Mouse (Mus musculus) testis, adult 2 months (tissue): Measurements from ENCODE around the gene Epha7.

Experiments
- CTCF ChIP-seq: fragments of 200-500 bp; IDR thresholded peaks from 2 replicates; pipeline ENCODE4 v1.5.1; 2012; ENCODE audit warnings: low read depth, mild to moderate bottlenecking, inconsistent platforms, low read length, moderate library complexity; ENCODE audit not compliant: control insufficient read depth, insufficient read depth, insufficient replicate concordance
- POLR2A ChIP-seq: fragments of 200-500 bp; IDR thresholded peaks from 2 replicates; pipeline ENCODE4 v1.6.1; 2012; ENCODE audit warnings: low read depth, mild to moderate bottlenecking, inconsistent platforms, low read length, moderate library complexity; ENCODE audit not compliant: control insufficient read depth

GRCm38 (mm10) chr4:28906985-28907384 is 94.1 kb downstream of the Epha7 start:
- TF ChIP-seq POLR2A (no peak), CTCF (no peak)
